Mouse (Mus musculus) right cerebral cortex, adult 2 months (tissue): Measurements from ENCODE around the gene Pabpn1.
"Not testable (repeated sequence)": the region's sequence is repeated elsewhere in the genome, so short reads cannot be mapped to it uniquely, and the experiment has no call there.

ENCODE experiments used
- DNase-seq, 2 experiments: peaks; one replicate each; pipeline ENCODE4 v3.0.0; 2021 to 2022; ENCODE audit warnings: low spot score in 2 of 2

The Pabpn1 gene

GRCm38 (mm10) chr14:54936831-54937160 lies 44.5 kb downstream of the Pabpn1 start:
- DNase-seq: no peak

DNA sequence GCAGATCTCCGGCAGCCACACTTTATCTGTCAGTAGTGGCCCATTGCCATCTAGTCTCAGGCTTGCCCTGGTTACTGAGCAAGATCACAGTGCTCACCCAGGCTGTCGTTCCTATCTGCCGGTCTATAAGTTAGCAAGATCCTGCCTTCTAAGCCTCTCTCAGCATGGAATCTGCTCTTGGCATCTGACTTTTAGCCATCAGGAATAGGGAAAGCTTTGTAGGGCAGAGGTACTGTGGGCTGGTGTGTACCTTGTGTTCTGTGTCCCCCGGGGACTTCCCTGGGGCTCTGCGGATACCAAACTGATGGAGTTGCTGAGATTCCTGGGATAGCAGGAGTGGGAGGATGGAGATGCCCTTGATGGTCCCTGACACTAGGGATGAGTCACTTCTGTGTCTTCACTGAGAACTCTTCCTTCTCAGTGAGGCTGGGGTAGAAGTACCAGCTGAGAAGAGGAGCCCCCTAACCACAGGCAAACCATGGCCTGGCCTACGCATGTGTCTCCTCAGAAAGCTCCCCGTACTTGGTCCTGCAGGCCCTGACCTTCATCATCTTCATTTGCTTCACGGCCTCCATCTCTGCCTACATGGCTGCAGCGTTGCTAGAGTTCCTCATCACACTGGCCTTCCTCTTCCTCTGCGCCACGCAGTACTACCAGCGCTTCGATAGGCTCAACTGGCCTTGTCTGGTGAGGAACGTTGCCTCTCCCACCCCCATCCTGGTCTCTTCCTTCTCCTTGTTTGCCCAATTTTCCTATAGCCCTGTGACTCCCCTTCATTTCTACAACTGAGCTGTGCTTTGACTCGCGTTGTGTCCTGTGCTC lies 45.3 kb downstream of the Pabpn1 start:
- DNase-seq: no peak

GRCm38 (mm10) chr14:54938431-54939219 lies 46.3 kb downstream of the Pabpn1 start:
- DNase-seq: no peak

- peak; percentile 50 to 59 for DNase-seq
These were observed 47.3 kb downstream of the Pabpn1 start for GRCm38 (mm10) chr14:54939434-54940175.

GRCm38 (mm10) chr14:54940176-54940530 lies 47.9 kb downstream of the Pabpn1 start:
- DNase-seq: no peak

GRCm38 (mm10) chr14:54941024-54941978 lies 49.0 kb downstream of the Pabpn1 start:
- DNase-seq: no peak

DNA sequence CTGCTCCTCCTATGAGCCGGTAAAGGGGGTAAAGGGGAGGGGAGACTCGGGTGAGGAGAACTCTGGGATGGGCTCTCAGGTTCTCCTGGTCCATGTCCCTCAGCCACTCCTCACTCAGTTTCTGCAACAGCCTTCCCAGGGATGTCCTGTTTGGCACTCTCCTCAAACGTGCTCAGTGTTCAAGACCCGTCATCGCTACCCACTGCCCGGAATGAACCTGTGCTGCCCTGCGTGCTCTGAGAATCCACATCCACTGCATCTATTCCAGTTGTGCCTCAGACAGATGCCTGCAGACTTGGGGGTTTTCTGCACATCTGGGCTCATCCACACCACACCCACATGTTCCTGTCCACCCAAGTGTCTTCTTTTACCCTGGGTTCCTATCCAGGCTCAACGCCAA lies 50.2 kb downstream of the Pabpn1 start:
- DNase-seq: no peak

DNA sequence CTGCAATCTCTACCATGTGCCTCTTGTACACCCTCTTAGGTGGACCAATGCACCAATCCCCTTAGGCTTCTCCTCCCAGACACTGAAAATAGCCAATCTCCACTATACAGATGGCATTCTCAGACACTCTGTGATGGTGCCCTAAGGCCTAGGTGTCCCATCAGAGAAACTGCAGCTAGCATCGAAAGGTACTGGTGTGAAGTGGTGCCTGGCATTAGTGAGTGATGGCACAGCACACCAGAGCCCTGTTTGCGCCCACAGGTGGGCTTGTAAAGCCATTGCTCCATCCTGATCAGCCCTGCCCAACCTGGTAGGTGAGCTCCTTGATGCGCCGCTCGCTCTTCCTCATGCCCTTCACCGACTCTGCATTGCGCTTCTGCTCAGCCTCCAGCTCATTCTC lies 51.7 kb downstream of the Pabpn1 start:
- DNase-seq: no peak

GRCm38 (mm10) chr14:54944939-54945338 lies 52.6 kb downstream of the Pabpn1 start:
- DNase-seq: no peak

GRCm38 (mm10) chr14:54945975-54946704 lies 53.8 kb downstream of the Pabpn1 start:
- DNase-seq: no peak

GRCm38 (mm10) chr14:54947008-54947407 lies 54.7 kb downstream of the Pabpn1 start:
- DNase-seq: not testable (repeated sequence)
